Mouse (Mus musculus): ENCODE measurements around the gene Adamts2. TPM values are rescaled to one million over a fixed set of nuclear protein-coding genes. Genes with fewer than 3 reads are reported as not detected.

The Adamts2 gene
- polyA plus RNA-seq, 1 experiment from 2014 or later = 12.2 TPM

DNA sequence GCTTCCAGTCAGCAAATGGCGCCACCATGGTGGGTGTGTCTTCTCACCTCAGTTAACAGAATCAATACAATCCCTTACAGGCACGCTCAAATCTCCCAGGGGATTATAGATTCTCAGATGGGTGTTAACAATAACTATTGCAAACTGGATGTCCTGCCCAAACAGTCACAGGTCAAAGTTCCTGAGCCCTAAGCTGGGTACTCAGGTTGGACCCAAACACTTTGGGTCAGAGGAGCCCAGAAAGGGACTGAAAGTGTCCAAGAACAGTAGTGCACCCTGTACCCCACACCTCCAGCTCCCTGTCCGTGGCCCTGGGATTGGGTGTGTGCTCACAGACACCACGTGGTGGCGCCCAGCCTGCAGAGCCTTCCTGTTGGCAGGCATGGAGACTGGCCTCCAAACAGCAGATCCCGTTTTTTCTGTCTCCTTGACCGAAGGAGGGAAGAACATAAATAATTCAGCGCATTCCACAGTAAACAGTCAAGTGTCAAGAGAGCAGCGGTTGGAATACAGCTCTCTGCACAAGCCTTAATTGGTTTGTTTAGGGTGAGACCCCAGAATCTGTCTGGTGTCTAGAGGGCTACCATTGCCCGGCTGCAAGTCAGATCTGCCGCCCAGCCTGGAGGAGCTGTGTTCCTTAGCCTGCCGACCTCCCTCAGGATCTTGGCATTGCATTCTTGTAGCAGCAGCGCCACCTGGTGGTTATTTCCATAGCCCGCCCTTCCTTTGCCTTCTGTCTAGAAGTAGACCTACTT is 167.3 kb downstream of the Adamts2 start:
- Histone ChIP-seq H3K4me2 (replicated peaks; ENCODE audit: low read depth) (peak overlapping the region; percentile 47), H3K9ac (ENCODE audit: low read length) (peak overlapping the region; percentile 27; the same call in 1 of the 2 replicates), H3K36me3 (ENCODE audit: control insufficient read depth, insufficient read depth, low read length) (no peaks in the 10 kb centered on the region), H3K27me3 (ENCODE audit: control insufficient read depth, insufficient read depth, low read length) (no peaks in the 10 kb centered on the region), H3K27ac (replicated peaks) (0 out of 2 replicates have a peak overlapping the region, but pooled peaks have one; percentile 4), H3K4me3 (ENCODE audit: low read depth, low read length) (no peak overlapping the region), H3K4me1 (replicated peaks; ENCODE audit: control insufficient read depth, insufficient read depth) (no peaks in the 10 kb centered on the region), H3K9me3 (ENCODE audit: control insufficient read depth, low read length) (no peaks in the 10 kb centered on the region)
- TF ChIP-seq CTCF (IDR thresholded peaks at IDR 0.05; ENCODE audit: low read depth) (peak; percentile 89), EP300 (optimal IDR thresholded peaks at IDR 0.05) (no peak)
- ATAC-seq (ENCODE audit: low FRiP score, low TSS enrichment) = peak; percentile 86
- DNase-seq (ENCODE audit: low spot score) = peak; percentile 88
- 11% methylated on average over 14 of the region's 14 CpGs for WGBS

DNA sequence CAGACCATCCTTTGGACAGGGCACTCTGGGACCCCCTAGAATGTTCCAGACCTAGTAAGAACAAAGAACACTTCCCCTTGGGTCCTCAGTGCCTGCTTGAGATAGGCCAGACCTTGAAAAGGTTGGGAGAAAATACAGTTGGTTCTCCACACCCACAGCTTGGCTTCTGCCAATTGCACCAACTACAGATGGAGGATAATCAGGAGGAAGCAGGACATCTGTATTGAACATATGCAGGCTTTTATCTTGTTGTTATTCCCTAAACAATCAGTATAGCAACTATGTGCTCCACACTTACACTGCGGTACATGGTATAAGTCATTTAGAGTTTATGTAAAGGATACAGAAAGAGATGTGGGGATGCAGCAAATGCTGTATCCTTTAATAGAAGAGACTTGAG is 169.1 kb downstream of the Adamts2 start:
- WGBS = 92% methylated on average over 1 of the region's 1 CpGs
- Histone ChIP-seq H3K36me3 (ENCODE audit: control insufficient read depth, insufficient read depth, low read length) (no peaks in the 10 kb centered on the region), H3K9me3 (ENCODE audit: control insufficient read depth, low read length) (no peaks in the 10 kb centered on the region), H3K9ac (ENCODE audit: low read length) (no peak overlapping the region), H3K27ac (replicated peaks) (no peak overlapping the region), H3K27me3 (ENCODE audit: control insufficient read depth, insufficient read depth, low read length) (no peaks in the 10 kb centered on the region), H3K4me1 (replicated peaks; ENCODE audit: control insufficient read depth, insufficient read depth) (no peaks in the 10 kb centered on the region), H3K4me3 (ENCODE audit: low read depth, low read length) (no peak overlapping the region), H3K4me2 (replicated peaks; ENCODE audit: low read depth) (no peak overlapping the region)
- ATAC-seq (ENCODE audit: low FRiP score, low TSS enrichment) (no peak), DNase-seq (ENCODE audit: low spot score) (no peak)
- TF ChIP-seq CTCF (IDR thresholded peaks at IDR 0.05; ENCODE audit: low read depth) (no peak), EP300 (optimal IDR thresholded peaks at IDR 0.05) (no peak)

DNA sequence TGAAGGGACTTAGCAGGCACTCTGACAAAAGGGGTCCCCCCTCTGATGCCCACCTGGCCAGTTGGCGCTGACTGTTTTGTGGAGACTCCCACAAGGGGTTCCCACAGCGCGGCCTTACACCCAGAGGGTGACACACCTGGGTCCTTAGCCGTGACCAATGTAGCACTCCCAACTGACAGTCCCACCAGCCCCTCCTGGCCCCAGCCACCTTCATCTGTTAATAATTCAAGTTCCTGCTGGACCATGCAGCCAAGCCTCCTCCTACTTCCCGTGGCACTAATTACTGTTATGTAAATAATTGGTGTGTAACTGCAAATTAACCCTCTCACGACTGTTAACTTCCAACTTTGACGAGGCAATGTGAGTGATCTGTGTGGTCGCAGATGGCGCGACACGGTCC is 195.8 kb downstream of the Adamts2 start:
- no peaks in the 10 kb centered on the region for H3K36me3 ChIP-seq (ENCODE audit: control insufficient read depth, insufficient read depth, low read length)
- TF ChIP-seq EP300 (optimal IDR thresholded peaks at IDR 0.05) (no peak), CTCF (IDR thresholded peaks at IDR 0.05; ENCODE audit: low read depth) (no peak)
- 66% methylated on average over 11 of the region's 11 CpGs for WGBS
- no peaks in the 10 kb centered on the region for H3K4me1 ChIP-seq (replicated peaks; ENCODE audit: control insufficient read depth, insufficient read depth)
- no peaks in the 10 kb centered on the region for H3K27me3 ChIP-seq (ENCODE audit: control insufficient read depth, insufficient read depth, low read length)
- no peaks in the 10 kb centered on the region for H3K9me3 ChIP-seq (ENCODE audit: control insufficient read depth, low read length)
- no peak overlapping the region for H3K27ac ChIP-seq (replicated peaks)
- H3K4me3 ChIP-seq (ENCODE audit: low read depth, low read length) = no peak overlapping the region
- DNase-seq (ENCODE audit: low spot score) (no peak), ATAC-seq (ENCODE audit: low FRiP score, low TSS enrichment) (no peak)
- H3K9ac ChIP-seq (ENCODE audit: low read length) = no peak overlapping the region
- H3K4me2 ChIP-seq (replicated peaks; ENCODE audit: low read depth) = no peak overlapping the region

DNA sequence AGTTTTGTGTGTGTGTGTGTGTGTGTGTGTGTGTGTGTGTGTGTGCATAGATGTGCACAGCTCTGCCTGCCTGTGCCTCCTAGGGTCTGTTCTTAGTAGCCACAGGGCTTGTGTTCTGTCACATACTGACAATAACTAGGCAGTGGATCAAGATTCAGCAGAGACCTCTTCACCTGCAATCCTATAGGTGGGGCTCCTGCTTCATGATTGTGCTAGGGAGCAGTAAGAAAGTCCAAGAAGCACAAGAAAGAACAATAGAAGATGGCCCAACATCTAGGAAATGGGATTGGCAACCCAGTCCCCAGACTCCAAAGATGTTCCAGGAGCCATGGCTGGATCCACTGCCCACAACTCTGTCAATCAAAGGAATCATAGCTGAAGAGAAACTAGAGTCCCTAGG is 197.0 kb downstream of the Adamts2 start:
- H3K4me2 ChIP-seq (replicated peaks; ENCODE audit: low read depth) = no peak overlapping the region
- H3K4me3 ChIP-seq (ENCODE audit: low read depth, low read length) = no peak overlapping the region
- DNase-seq (ENCODE audit: low spot score) (no peak), ATAC-seq (ENCODE audit: low FRiP score, low TSS enrichment) (no peak)
- no peaks in the 10 kb centered on the region for H3K36me3 ChIP-seq (ENCODE audit: control insufficient read depth, insufficient read depth, low read length)
- no peak for TF ChIP-seq EP300 (optimal IDR thresholded peaks at IDR 0.05)
- TF ChIP-seq CTCF (IDR thresholded peaks at IDR 0.05; ENCODE audit: low read depth) = peak; percentile 19; the same call in 1 of the 2 replicates
- H3K27me3 ChIP-seq (ENCODE audit: control insufficient read depth, insufficient read depth, low read length) = no peaks in the 10 kb centered on the region
- H3K4me1 ChIP-seq (replicated peaks; ENCODE audit: control insufficient read depth, insufficient read depth) = no peaks in the 10 kb centered on the region
- H3K27ac ChIP-seq (replicated peaks) = no peak overlapping the region
- no peaks in the 10 kb centered on the region for H3K9me3 ChIP-seq (ENCODE audit: control insufficient read depth, low read length)
- H3K9ac ChIP-seq (ENCODE audit: low read length) = no peak overlapping the region

DNA sequence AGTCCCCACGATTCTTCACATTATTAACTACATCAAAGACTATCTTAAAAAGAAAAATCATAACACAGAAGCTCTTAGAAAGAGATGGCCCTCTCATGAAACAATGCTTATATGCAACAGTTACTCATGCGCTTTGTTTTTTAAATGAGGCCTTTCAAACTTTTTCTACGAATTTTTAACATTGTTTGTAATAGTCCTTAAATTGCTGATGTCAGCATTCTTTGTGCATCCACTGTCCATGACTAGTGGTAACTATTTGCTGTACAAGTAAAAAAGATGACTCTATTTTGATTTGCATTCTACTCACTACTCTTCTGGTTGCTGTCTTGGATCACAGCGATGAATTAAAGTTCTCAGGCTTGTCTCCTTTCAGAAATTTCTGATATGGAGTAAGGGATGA is 212.3 kb downstream of the Adamts2 start:
- Histone ChIP-seq H3K27ac (replicated peaks) (no peak overlapping the region), H3K9me3 (ENCODE audit: control insufficient read depth, low read length) (peaks cover 12% of the 10 kb centered on the region), H3K4me1 (replicated peaks; ENCODE audit: control insufficient read depth, insufficient read depth) (no peaks in the 10 kb centered on the region), H3K9ac (ENCODE audit: low read length) (no peak overlapping the region), H3K36me3 (ENCODE audit: control insufficient read depth, insufficient read depth, low read length) (peaks cover 28% of the 10 kb centered on the region), H3K4me3 (ENCODE audit: low read depth, low read length) (no peak overlapping the region), H3K27me3 (ENCODE audit: control insufficient read depth, insufficient read depth, low read length) (no peaks in the 10 kb centered on the region), H3K4me2 (replicated peaks; ENCODE audit: low read depth) (no peak overlapping the region)
- 95% methylated on average over 4 of the region's 4 CpGs for WGBS
- ATAC-seq (ENCODE audit: low FRiP score, low TSS enrichment) (no peak), DNase-seq (ENCODE audit: low spot score) (no peak)
- no peak for TF ChIP-seq CTCF (IDR thresholded peaks at IDR 0.05; ENCODE audit: low read depth)
- TF ChIP-seq EP300 (optimal IDR thresholded peaks at IDR 0.05) = no peak

DNA sequence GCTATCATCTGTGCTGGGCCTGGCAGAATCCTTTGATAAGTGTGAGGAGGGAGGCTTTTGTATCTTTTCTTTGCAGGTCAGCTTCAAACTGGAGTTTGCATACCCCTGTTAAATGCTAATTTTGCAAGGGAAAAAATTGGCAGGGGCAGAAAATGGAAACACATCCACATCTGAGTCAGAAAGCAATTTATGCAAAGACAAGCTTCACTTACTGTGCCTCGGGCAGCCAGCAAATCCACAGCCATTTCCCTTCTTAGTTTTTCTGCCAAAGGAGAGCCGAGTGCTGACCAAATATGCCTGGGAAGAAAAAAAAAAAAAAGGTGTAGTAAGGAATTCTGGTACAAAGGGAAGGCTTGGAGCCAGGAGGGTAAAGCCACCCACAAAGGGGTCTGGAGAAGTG is 224.3 kb downstream of the Adamts2 start:
- H3K27me3 ChIP-seq (ENCODE audit: control insufficient read depth, insufficient read depth, low read length) = no peaks in the 10 kb centered on the region
- H3K9me3 ChIP-seq (ENCODE audit: control insufficient read depth, low read length) = no peaks in the 10 kb centered on the region
- H3K36me3 ChIP-seq (ENCODE audit: control insufficient read depth, insufficient read depth, low read length) = peaks cover 3% of the 10 kb centered on the region; the same call in 1 of the 2 replicates
- H3K9ac ChIP-seq (ENCODE audit: low read length) = peak overlapping the region; percentile 79; the same call in 1 of the 2 replicates
- DNase-seq (ENCODE audit: low spot score) (no peak), ATAC-seq (ENCODE audit: low FRiP score, low TSS enrichment) (no peak)
- WGBS = 33% methylated on average over 2 of the region's 2 CpGs
- no peak for TF ChIP-seq CTCF (IDR thresholded peaks at IDR 0.05; ENCODE audit: low read depth)
- no peak for TF ChIP-seq EP300 (optimal IDR thresholded peaks at IDR 0.05)
- H3K4me2 ChIP-seq (replicated peaks; ENCODE audit: low read depth) = peak overlapping the region; percentile 72
- peak overlapping the region; percentile 76; the same call in 1 of the 2 replicates for H3K4me3 ChIP-seq (ENCODE audit: low read depth, low read length)
- no peak overlapping the region for H3K27ac ChIP-seq (replicated peaks)
- H3K4me1 ChIP-seq (replicated peaks; ENCODE audit: control insufficient read depth, insufficient read depth) = peaks cover 3% of the 10 kb centered on the region; the same call in 1 of the 2 replicates

Data from stomach, postnatal 0 days (tissue).